Mouse (Mus musculus) brain, embryonic 14.5 days (tissue): ENCODE measurements at regions not wholly inside any gene's neighbourhood (a gene's known extent, or its start where the extent isn't known, plus 50 kb on each side); places are given as distances from the start of the nearest gene placed in this dataset.

Experiments used
- CTCF ChIP-seq: fragments of 200-500 bp; IDR thresholded peaks from 2 replicates; pipeline ENCODE4 v1.5.1; 2012; ENCODE audit warnings: inconsistent platforms, mild to moderate bottlenecking, moderate library complexity, borderline replicate concordance; ENCODE audit not compliant: insufficient read depth, insufficient read length; ENCODE audit errors: extremely low read depth
- POLR2A ChIP-seq: fragments of 200-500 bp; IDR thresholded peaks from 2 replicates; pipeline ENCODE4 v1.6.1; 2012; ENCODE audit warnings: mild to moderate bottlenecking, inconsistent platforms, borderline replicate concordance; ENCODE audit not compliant: poor library complexity, insufficient read depth, insufficient read length, severe bottlenecking; ENCODE audit errors: extremely low read depth

GRCm38 (mm10) chr14:76928706-76929105 lies 107.9 kb upstream of the Ccdc122 start:
- TF ChIP-seq POLR2A (no peak), CTCF (no peak)
